Mouse (Mus musculus): ENCODE data around the gene Il17c. TPM values are rescaled to one million over a fixed set of nuclear protein-coding genes. Genes with fewer than 3 reads are reported as not detected.
A peak's percentile ranks its signal among the peaks of the same experiment; 100 is the strongest.

Il17c gene
- polyA plus RNA-seq, 2 experiments = 0.49 TPM; not detected in 1

GRCm38 (mm10) chr8:122442356-122442755, 20.5 kb downstream of the Il17c start:
- TF ChIP-seq POLR2A (IDR thresholded peaks at IDR 0.05; ENCODE audit: borderline replicate concordance, extremely low read depth, insufficient read depth, insufficient read length) = no peak
- H3K27ac ChIP-seq (replicated peaks; ENCODE audit: low read depth, low read length) = no peak overlapping the region

DNA sequence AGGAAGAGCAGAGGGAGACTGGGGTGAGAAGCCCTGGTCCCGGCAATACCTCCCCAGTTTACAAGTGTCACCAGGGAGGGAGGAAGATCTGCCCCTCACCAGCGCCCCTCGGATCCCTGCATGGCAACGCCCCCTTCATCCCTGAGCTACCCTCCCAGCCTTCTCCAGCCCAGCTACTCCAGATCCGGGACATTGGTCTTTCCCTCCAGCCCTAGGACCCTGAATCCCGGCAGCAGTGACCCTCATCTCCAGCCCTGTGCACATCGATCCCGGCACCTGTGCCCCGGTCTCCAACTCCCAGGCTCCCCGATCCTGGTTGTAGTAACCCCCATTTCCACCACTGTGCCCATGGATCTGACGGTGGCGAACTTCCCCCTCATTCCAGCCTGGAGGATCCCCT, 21.0 kb downstream of the Il17c start:
- ATAC-seq (ENCODE audit: low FRiP score, low read depth) (no peak; the same call in 1 of the 2 replicates), DNase-seq (ENCODE audit: low spot score) (no peak)
- Histone ChIP-seq H3K4me1 (ENCODE audit: control insufficient read depth, insufficient read depth, low read length) (peaks cover 14% of the 10 kb centered on the region), H3K9me3 (ENCODE audit: control insufficient read depth, low read length) (no peaks in the 10 kb centered on the region), H3K27me3 (ENCODE audit: control insufficient read depth, insufficient read depth, low read length) (no peaks in the 10 kb centered on the region), H3K27ac (replicated peaks; ENCODE audit: low read depth, low read length) (peak overlapping the region; percentile 28; the same call in 1 of the 2 replicates), H3K9ac (ENCODE audit: low read depth, low read length, severe bottlenecking) (peak overlapping the region; percentile 65), H3K4me3 (replicated peaks; ENCODE audit: low read length) (peak overlapping the region; percentile 68), H3K36me3 (ENCODE audit: control insufficient read depth, insufficient read depth, low read length) (peaks cover 14% of the 10 kb centered on the region), H3K4me2 (replicated peaks; ENCODE audit: low read depth, low read length, severe bottlenecking) (peak overlapping the region; percentile 95)
- no peak for TF ChIP-seq POLR2A (IDR thresholded peaks at IDR 0.05; ENCODE audit: borderline replicate concordance, extremely low read depth, insufficient read depth, insufficient read length)
- 3% methylated on average over 10 of the region's 12 CpGs for WGBS

More at GRCm38 (mm10) chr8:122442356-122442755, 20.5 kb downstream of the Il17c start:
- peak overlapping the region; percentile 65 for H3K9ac ChIP-seq (ENCODE audit: low read depth, low read length, severe bottlenecking)
- no peaks in the 10 kb centered on the region for H3K9me3 ChIP-seq (ENCODE audit: control insufficient read depth, low read length)
- H3K4me3 ChIP-seq (replicated peaks; ENCODE audit: low read length) = peak overlapping the region; percentile 68
- WGBS = 14% methylated on average over 7 of the region's 7 CpGs
- ATAC-seq (ENCODE audit: low FRiP score, low read depth) = no peak
- peak overlapping the region; percentile 95 for H3K4me2 ChIP-seq (replicated peaks; ENCODE audit: low read depth, low read length, severe bottlenecking)
- peaks cover 14% of the 10 kb centered on the region for H3K4me1 ChIP-seq (ENCODE audit: control insufficient read depth, insufficient read depth, low read length)
- peaks cover 18% of the 10 kb centered on the region for H3K36me3 ChIP-seq (ENCODE audit: control insufficient read depth, insufficient read depth, low read length)
- no peaks in the 10 kb centered on the region for H3K27me3 ChIP-seq (ENCODE audit: control insufficient read depth, insufficient read depth, low read length)
- no peak for DNase-seq (ENCODE audit: low spot score)

GRCm38 (mm10) chr8:122443262-122444006, 21.6 kb downstream of the Il17c start, which contains the start of gene Mvd:
Mvd (minus strand) TSS chr8:122443422.
- ATAC-seq (ENCODE audit: low FRiP score, low read depth) = peak; percentile 97
- H3K27me3 ChIP-seq (ENCODE audit: control insufficient read depth, insufficient read depth, low read length) = no peaks in the 10 kb centered on the region
- peak within 1 kb of the TSS; percentile 71 for H3K9ac ChIP-seq (ENCODE audit: low read depth, low read length, severe bottlenecking)
- peak; percentile 67; the same call in 1 of the 2 replicates for TF ChIP-seq POLR2A (IDR thresholded peaks at IDR 0.05; ENCODE audit: borderline replicate concordance, extremely low read depth, insufficient read depth, insufficient read length)
- H3K4me3 ChIP-seq (replicated peaks; ENCODE audit: low read length) = peak within 1 kb of the TSS; percentile 68
- H3K36me3 ChIP-seq (ENCODE audit: control insufficient read depth, insufficient read depth, low read length) = peaks cover 11% of the 10 kb centered on the region
- H3K4me2 ChIP-seq (replicated peaks; ENCODE audit: low read depth, low read length, severe bottlenecking) = peak within 1 kb of the TSS; percentile 95
- peaks cover 14% of the 10 kb centered on the region for H3K4me1 ChIP-seq (ENCODE audit: control insufficient read depth, insufficient read depth, low read length)
- H3K9me3 ChIP-seq (ENCODE audit: control insufficient read depth, low read length) = no peaks in the 10 kb centered on the region
- peak within 1 kb of the TSS; percentile 92 for H3K27ac ChIP-seq (replicated peaks; ENCODE audit: low read depth, low read length)
- DNase-seq (ENCODE audit: low spot score) = peak; percentile 99
- WGBS = under 1% methylated on average over 47 of the region's 47 CpGs

DNA sequence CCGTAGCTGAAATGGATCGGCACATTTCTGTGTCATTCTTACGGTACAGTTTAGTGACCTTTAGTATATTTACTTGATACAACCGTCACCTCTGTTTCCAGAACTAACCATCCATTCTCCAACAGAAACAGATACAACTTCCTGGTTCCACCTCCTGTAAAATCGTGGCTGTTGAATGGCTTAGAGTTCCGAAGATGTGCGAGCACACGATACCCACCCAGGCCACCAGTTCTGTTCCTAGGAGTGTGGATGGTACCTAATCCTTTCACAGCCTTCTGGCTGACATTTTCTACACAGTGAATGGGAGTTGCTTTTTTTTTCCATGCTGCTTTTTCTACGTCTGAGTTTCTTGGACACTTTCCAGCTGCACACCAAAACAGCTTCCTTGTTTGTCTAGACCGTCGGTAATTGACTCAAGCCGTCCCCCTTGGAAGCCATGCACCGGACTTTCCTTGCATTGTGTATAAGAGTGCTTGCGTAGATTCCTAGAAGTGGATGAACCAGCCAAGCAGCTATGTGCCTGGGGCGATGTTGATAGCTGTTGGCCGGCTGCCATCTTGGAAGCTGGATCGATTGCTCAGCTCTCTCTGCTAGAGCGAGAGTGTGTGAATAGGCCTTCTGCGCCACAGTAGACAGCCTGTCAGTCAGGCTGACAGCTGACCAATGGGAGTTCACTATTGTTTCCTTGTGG, 22.4 kb downstream of the Il17c start:
- peak overlapping the region; percentile 95 for H3K4me2 ChIP-seq (replicated peaks; ENCODE audit: low read depth, low read length, severe bottlenecking)
- H3K36me3 ChIP-seq (ENCODE audit: control insufficient read depth, insufficient read depth, low read length) = peaks cover 5% of the 10 kb centered on the region
- peak; percentile 24; the same call in 1 of the 2 replicates for ATAC-seq (ENCODE audit: low FRiP score, low read depth)
- TF ChIP-seq POLR2A (IDR thresholded peaks at IDR 0.05; ENCODE audit: borderline replicate concordance, extremely low read depth, insufficient read depth, insufficient read length) = no peak
- peak; percentile 92 for DNase-seq (ENCODE audit: low spot score)
- H3K27me3 ChIP-seq (ENCODE audit: control insufficient read depth, insufficient read depth, low read length) = no peaks in the 10 kb centered on the region
- H3K9ac ChIP-seq (ENCODE audit: low read depth, low read length, severe bottlenecking) = peak overlapping the region; percentile 71
- H3K4me3 ChIP-seq (replicated peaks; ENCODE audit: low read length) = peak overlapping the region; percentile 68
- H3K4me1 ChIP-seq (ENCODE audit: control insufficient read depth, insufficient read depth, low read length) = peaks cover 14% of the 10 kb centered on the region
- WGBS = 8% methylated on average over 19 of the region's 19 CpGs
- no peaks in the 10 kb centered on the region for H3K9me3 ChIP-seq (ENCODE audit: control insufficient read depth, low read length)
- H3K27ac ChIP-seq (replicated peaks; ENCODE audit: low read depth, low read length) = peak overlapping the region; percentile 92

DNA sequence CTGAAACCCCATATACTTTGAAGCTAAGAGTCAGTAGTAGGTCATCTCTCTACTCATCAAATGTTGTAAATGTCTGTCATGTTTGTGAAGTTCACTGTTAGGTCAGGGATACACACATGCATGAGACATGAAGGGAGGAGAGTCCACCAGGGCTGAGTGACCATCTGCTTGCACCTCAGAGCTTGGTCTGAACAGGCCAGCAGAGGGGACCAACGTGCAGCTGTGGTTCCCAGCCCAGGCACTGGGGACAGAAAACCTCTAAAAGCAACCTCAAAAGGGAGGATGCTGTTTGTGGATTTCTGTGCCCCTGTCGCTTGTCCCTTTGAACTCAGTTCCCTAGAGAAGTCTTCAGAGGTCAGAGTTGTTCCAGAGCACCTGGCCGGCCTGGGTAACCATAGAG, 23.4 kb downstream of the Il17c start:
- no peak overlapping the region for H3K4me2 ChIP-seq (replicated peaks; ENCODE audit: low read depth, low read length, severe bottlenecking)
- H3K9me3 ChIP-seq (ENCODE audit: control insufficient read depth, low read length) = no peaks in the 10 kb centered on the region
- no peak overlapping the region for H3K27ac ChIP-seq (replicated peaks; ENCODE audit: low read depth, low read length)
- H3K4me1 ChIP-seq (ENCODE audit: control insufficient read depth, insufficient read depth, low read length) = peaks cover 14% of the 10 kb centered on the region
- no peak for DNase-seq (ENCODE audit: low spot score)
- H3K9ac ChIP-seq (ENCODE audit: low read depth, low read length, severe bottlenecking) = no peak overlapping the region
- no peak for TF ChIP-seq POLR2A (IDR thresholded peaks at IDR 0.05; ENCODE audit: borderline replicate concordance, extremely low read depth, insufficient read depth, insufficient read length)
- no peak for ATAC-seq (ENCODE audit: low FRiP score, low read depth)
- no peaks in the 10 kb centered on the region for H3K36me3 ChIP-seq (ENCODE audit: control insufficient read depth, insufficient read depth, low read length)
- no peak overlapping the region for H3K4me3 ChIP-seq (replicated peaks; ENCODE audit: low read length)
- WGBS = 62% methylated on average over 3 of the region's 3 CpGs
- H3K27me3 ChIP-seq (ENCODE audit: control insufficient read depth, insufficient read depth, low read length) = no peaks in the 10 kb centered on the region
